In genomic region chr13:92733252-92733651, GRCm38 (mm10) we compare ENCODE assay signal across 10 mouse cellular contexts.
DNase-seq lines count a peak whose midpoint lies in the region; ATAC-seq and TF ChIP-seq lines count a peak whose summit lies in the region.
"Had no signal": no experiment of that assay in that cellular context is flagged by ENCODE, and none has a peak within 500 bp of the region (broad histone marks: within the 10 kb centered on the region; RNA-seq: fewer than 3 reads in every experiment).

No protein-coding gene starts in this region.

- peaks cover 8% of the 10 kb centered on the region for H3K4me1 ChIP-seq in kidney, embryonic 16.5 days (ENCODE audit: insufficient read depth, low read length)
- peaks cover 6% of the 10 kb centered on the region for H3K4me1 ChIP-seq in hindbrain, embryonic 14.5 days (replicated peaks; ENCODE audit: control insufficient read depth, insufficient read depth, low read length)
- H3K4me1 ChIP-seq in thymus, adult 2 months (replicated peaks; ENCODE audit: control insufficient read depth, insufficient read depth, low read length) = peaks cover 14% of the 10 kb centered on the region

- H3K9ac ChIP-seq in kidney, embryonic 16.5 days (replicated peaks; ENCODE audit: low read length) = no peak overlapping the region
- H3K9ac ChIP-seq in hindbrain, embryonic 14.5 days = no peak overlapping the region
- H3K9ac ChIP-seq: embryonic facial prominence, embryonic 13.5 days had no signal

- WGBS in kidney, embryonic 16.5 days = 49% methylated on average over 9 of the region's 9 CpGs
- 33% methylated on average over 9 of the region's 9 CpGs for WGBS in hindbrain, embryonic 14.5 days
- WGBS in thymus, adult 2 months = 37% methylated on average over 9 of the region's 9 CpGs

- H3K4me3 ChIP-seq in kidney, embryonic 16.5 days (ENCODE audit: low read length) = no peak overlapping the region
- H3K4me3 ChIP-seq in hindbrain, embryonic 14.5 days (replicated peaks; ENCODE audit: low read length) = no peak overlapping the region
- H3K4me3 ChIP-seq in myocyte = no peak overlapping the region
- H3K4me3 ChIP-seq in thymus, adult 2 months (ENCODE audit: control insufficient read depth, insufficient read depth, low read length) = no peak overlapping the region
- H3K4me3 ChIP-seq: embryonic facial prominence, embryonic 13.5 days had no signal

- TF ChIP-seq CTCF in thymus, adult 2 months (IDR thresholded peaks at IDR 0.05; ENCODE audit: borderline replicate concordance, control insufficient read depth, extremely low read depth, insufficient read depth, low read length, poor library complexity) = peak; percentile 84; the same call in 1 of the 2 replicates

- H3K36me3 ChIP-seq in kidney, embryonic 16.5 days (ENCODE audit: insufficient read depth, low read length) = no peaks in the 10 kb centered on the region
- H3K36me3 ChIP-seq in hindbrain, embryonic 14.5 days (replicated peaks; ENCODE audit: control insufficient read depth, insufficient read depth) = no peaks in the 10 kb centered on the region
- no peaks in the 10 kb centered on the region for H3K36me3 ChIP-seq in myocyte (ENCODE audit: control insufficient read depth, insufficient read depth)
- H3K36me3 ChIP-seq in thymus, adult 2 months (ENCODE audit: control insufficient read depth, insufficient read depth, low read length) = no peaks in the 10 kb centered on the region
- H3K36me3 ChIP-seq: embryonic facial prominence, embryonic 13.5 days had no signal

- H3K27ac ChIP-seq in kidney, embryonic 16.5 days (ENCODE audit: low read length) = no peak overlapping the region
- H3K27ac ChIP-seq in hindbrain, embryonic 14.5 days = peak overlapping the region; percentile 52; the same call in 1 of the 2 replicates
- H3K27ac ChIP-seq in thymus, adult 2 months (ENCODE audit: control insufficient read depth, insufficient read depth, low read length) = no peak overlapping the region
- H3K27ac ChIP-seq: embryonic facial prominence, embryonic 13.5 days; macrophage had no signal

- ATAC-seq in kidney, embryonic 16.5 days (ENCODE audit: low FRiP score, low TSS enrichment) = no peak
- 0 out of 2 replicates have a peak, but pooled peaks have one; percentile 15 for ATAC-seq in hindbrain, embryonic 14.5 days (ENCODE audit: low FRiP score)

- no peak overlapping the region for H3K4me2 ChIP-seq in kidney, embryonic 16.5 days (replicated peaks; ENCODE audit: low read depth, low read length)
- no peak overlapping the region for H3K4me2 ChIP-seq in hindbrain, embryonic 14.5 days (replicated peaks)
- peak overlapping the region; percentile 76 for H3K4me2 ChIP-seq in myocyte (ENCODE audit: low read depth)
- H3K4me2 ChIP-seq: embryonic facial prominence, embryonic 13.5 days had no signal

- peak; percentile 33 for DNase-seq in kidney, adult 9 months
- DNase-seq in adrenal gland, adult 2 months = peak; percentile 64
- peak; percentile 64 for DNase-seq in embryo, embryonic 10.5 days (ENCODE audit: low spot score)
- peak; percentile 49 for DNase-seq in hindbrain, embryonic 14.5 days (ENCODE audit: low spot score)
- DNase-seq in liver = peak; percentile 83
- peak; percentile 86 for DNase-seq in thymus, adult 2 months

- no peak overlapping the region for H3ac ChIP-seq in myocyte (ENCODE audit: control insufficient read depth, insufficient read length)

- no peaks in the 10 kb centered on the region for H3K79me2 ChIP-seq in myocyte (ENCODE audit: control insufficient read depth, insufficient read depth)

- H3K27me3 ChIP-seq in kidney, embryonic 16.5 days (ENCODE audit: insufficient read depth, low read length) = no peaks in the 10 kb centered on the region
- no peaks in the 10 kb centered on the region for H3K27me3 ChIP-seq in hindbrain, embryonic 14.5 days (ENCODE audit: control insufficient read depth, insufficient read depth, low read length)
- H3K27me3 ChIP-seq in myocyte (ENCODE audit: control insufficient read depth, insufficient read depth, insufficient read length) = no peaks in the 10 kb centered on the region
- no peaks in the 10 kb centered on the region for H3K27me3 ChIP-seq in thymus, adult 2 months (ENCODE audit: control insufficient read depth, insufficient read depth, low read length)
- H3K27me3 ChIP-seq: embryonic facial prominence, embryonic 13.5 days had no signal

- no peaks in the 10 kb centered on the region for H3K9me3 ChIP-seq in kidney, embryonic 16.5 days (ENCODE audit: low read length)
- no peaks in the 10 kb centered on the region for H3K9me3 ChIP-seq in hindbrain, embryonic 14.5 days (ENCODE audit: control insufficient read depth, low read length)
- H3K9me3 ChIP-seq: embryonic facial prominence, embryonic 13.5 days had no signal

- no peak for TF ChIP-seq POLR2A in myocyte (IDR thresholded peaks at IDR 0.05; ENCODE audit: insufficient read length, low read depth)
- TF ChIP-seq POLR2A in thymus, adult 2 months (IDR thresholded peaks at IDR 0.05; ENCODE audit: control insufficient read depth, extremely low read depth, insufficient read depth, low read length, poor library complexity) = no peak

TF ChIP-seq in myocyte, 11 proteins besides CTCF, POLR2A, EP300 and RAD21:
- TF ChIP-seq SRF (IDR thresholded peaks at IDR 0.05; ENCODE audit: control insufficient read depth, insufficient read length, low read depth) (no peak), USF1 (IDR thresholded peaks at IDR 0.05; ENCODE audit: low read depth) (no peak), MYOG (IDR thresholded peaks at IDR 0.05; ENCODE audit: control insufficient read depth in 1 of 3, insufficient read depth in 1 of 3, insufficient read length in 2 of 3, low read depth in 2 of 3) (no peak), TCF3 (IDR thresholded peaks at IDR 0.05; ENCODE audit: insufficient read length, low read depth) (no peak), MAX (IDR thresholded peaks at IDR 0.05; ENCODE audit: low read depth) (no peak), MYOD1 (IDR thresholded peaks at IDR 0.05; ENCODE audit: control insufficient read depth in 1 of 3, insufficient read length in 2 of 3, low read depth in 2 of 3) (no peak), REST (IDR thresholded peaks at IDR 0.05; ENCODE audit: insufficient read depth, insufficient read length) (no peak), TCF12 (IDR thresholded peaks at IDR 0.05; ENCODE audit: insufficient read depth, poor library complexity, severe bottlenecking) (no peak), CEBPB (IDR thresholded peaks at IDR 0.05; ENCODE audit: insufficient read depth, poor library complexity, severe bottlenecking) (no peak), POLR2AphosphoS2 (IDR thresholded peaks at IDR 0.05; ENCODE audit: insufficient read length, low read depth) (no peak), E2F4 (IDR thresholded peaks at IDR 0.05; ENCODE audit: insufficient read depth) (no peak)
TF ChIP-seq in myocyte: peak in this region for 0.

Comparison
In these comparisons a context has a peak if more than half of its experiments do, and no peak if none do; other contexts are left out.
1. DNase-seq: peak in every context shown above with its lines; median percentile 86 in thymus, adult 2 months; 83 in liver; 64 in adrenal gland, adult 2 months; 64 in embryo, embryonic 10.5 days; 49 in hindbrain, embryonic 14.5 days; 33 in kidney, adult 9 months.